ENCODE assay signal across 19 mouse cellular contexts in genomic region chr6:91965060-91965459, GRCm38 (mm10). TPM values are rescaled to one million over a fixed set of nuclear protein-coding genes. Genes with fewer than 3 reads are reported as not detected.
A peak's percentile ranks its signal among the peaks of the same experiment; 100 is the strongest.
DNase-seq lines count a peak whose midpoint lies in the region; TF ChIP-seq lines count a peak whose summit lies in the region.
"Had no signal": no experiment of that assay in that cellular context is flagged by ENCODE, and none has a peak within 500 bp of the region (broad histone marks: within the 10 kb centered on the region; RNA-seq: fewer than 3 reads in every experiment).

No protein-coding gene starts in this region.

- H3K4me3 ChIP-seq in C2C12 (ENCODE audit: insufficient read depth, poor library complexity, severe bottlenecking) (no peak overlapping the region), myocyte (no peak overlapping the region)
- H3K4me3 ChIP-seq: embryonic facial prominence, embryonic 13.5 days; embryonic facial prominence, embryonic 15.5 days; erythroblast, embryonic 14.5 days; forebrain, embryonic 10.5 days; forebrain, embryonic 12.5 days had no signal

- H3ac ChIP-seq in C2C12 (ENCODE audit: control insufficient read depth, insufficient read length, low read depth) = no peak overlapping the region
- H3ac ChIP-seq in myocyte (ENCODE audit: control insufficient read depth, insufficient read length) = no peak overlapping the region

- no peaks in the 10 kb centered on the region for H3K79me2 ChIP-seq in C2C12 (ENCODE audit: control insufficient read depth, insufficient read depth)
- H3K79me2 ChIP-seq in myocyte (ENCODE audit: control insufficient read depth, insufficient read depth) = no peaks in the 10 kb centered on the region

- peak; percentile 74 for DNase-seq in heart, adult 11 months
- no peak for DNase-seq in heart, adult 18-20 months
- no peak for DNase-seq in cerebellum, postnatal 14 days
- DNase-seq: adrenal gland, adult 8-10 months; B cell, adult 2 months; cerebellum, adult 11-12 months; cerebellum, adult 2 months; cerebellum, adult 9-10 months; cerebellum, postnatal 10 days; cerebellum, postnatal 36 days; embryo, embryonic 11 days had no signal

- H3K27me3 ChIP-seq in C2C12 (ENCODE audit: control insufficient read depth, insufficient read depth, insufficient read length) (peaks cover 56% of the 10 kb centered on the region), myocyte (ENCODE audit: control insufficient read depth, insufficient read depth, insufficient read length) (peaks cover 24% of the 10 kb centered on the region)
- H3K27me3 ChIP-seq: embryonic facial prominence, embryonic 13.5 days; embryonic facial prominence, embryonic 15.5 days had no signal

- TF ChIP-seq POLR2A in myocyte (IDR thresholded peaks at IDR 0.05; ENCODE audit: insufficient read length, low read depth) = no peak

- TF ChIP-seq CTCF in C2C12 (IDR thresholded peaks at IDR 0.05; ENCODE audit: control insufficient read depth, insufficient read depth, insufficient read length) = no peak

- peak overlapping the region; percentile 30 for H3K4me2 ChIP-seq in myocyte (ENCODE audit: low read depth)
- H3K4me2 ChIP-seq: embryonic facial prominence, embryonic 13.5 days; embryonic facial prominence, embryonic 15.5 days; forebrain, embryonic 12.5 days had no signal

- no peaks in the 10 kb centered on the region for H3K79me3 ChIP-seq in C2C12 (ENCODE audit: low read depth)

- no peaks in the 10 kb centered on the region for H3K36me3 ChIP-seq in C2C12 (ENCODE audit: control insufficient read depth, insufficient read depth)
- no peaks in the 10 kb centered on the region for H3K36me3 ChIP-seq in myocyte (ENCODE audit: control insufficient read depth, insufficient read depth)
- H3K36me3 ChIP-seq: embryonic facial prominence, embryonic 13.5 days; embryonic facial prominence, embryonic 15.5 days; forebrain, embryonic 10.5 days; forebrain, embryonic 12.5 days had no signal

TF ChIP-seq in C2C12, 6 proteins besides CTCF, POLR2A, EP300 and RAD21:
- peak; percentile 14 for TF ChIP-seq FOSL1 (IDR thresholded peaks at IDR 0.05; ENCODE audit: insufficient read depth, low read length, poor library complexity, severe bottlenecking)
- TF ChIP-seq MYOG (IDR thresholded peaks at IDR 0.05; ENCODE audit: control insufficient read depth, extremely low read depth, insufficient read length) = no peak

TF ChIP-seq in myocyte, 11 proteins besides CTCF, POLR2A, EP300 and RAD21:
- TF ChIP-seq SRF (IDR thresholded peaks at IDR 0.05; ENCODE audit: control insufficient read depth, insufficient read length, low read depth) (no peak), TCF3 (IDR thresholded peaks at IDR 0.05; ENCODE audit: insufficient read length, low read depth) (no peak), POLR2AphosphoS2 (IDR thresholded peaks at IDR 0.05; ENCODE audit: insufficient read length, low read depth) (no peak)

RNA-seq across cellular contexts. Expression of gene Fgd5, which starts 13.6 kb away (rescaled TPM):
- total RNA-seq in heart, adult 18-20 months (2021) = 10 to 100 TPM; 20.4 to 22.3 TPM
- not detected for polyA plus RNA-seq in C2C12 (2012; fragmentation: generic; extraction: Trizol)
- not detected for polyA plus RNA-seq in myocyte (2012; fragmentation: generic; extraction: Trizol)
- total RNA-seq: MEL had no signal
